Mouse (Mus musculus) cerebellum, adult 2 months (tissue): ENCODE results near the gene Pex14. TPM values are rescaled to one million over a fixed set of nuclear protein-coding genes. Genes with fewer than 3 reads are reported as not detected.

Source experiments
- DNase-seq, 2 experiments: peaks; one replicate each; pipeline ENCODE4 v3.0.0; 2021
- H3K27ac ChIP-seq: fragments of 200-500 bp; 2 replicates; pipeline ENCODE4 v1.5.1; 2012; ENCODE audit warnings: low read length, control low read depth, inconsistent platforms; ENCODE audit not compliant: insufficient read depth
- H3K27me3 ChIP-seq: fragments of 200-500 bp; 2 replicates; pipeline ENCODE4 v1.6.1; 2012; ENCODE audit warnings: inconsistent platforms, mild to moderate bottlenecking, low read length, moderate library complexity; ENCODE audit not compliant: control insufficient read depth, insufficient read depth
- H3K4me1 ChIP-seq: fragments of 200-500 bp; 2 replicates; pipeline ENCODE4 v1.6.1; 2011; ENCODE audit warnings: low read length; ENCODE audit not compliant: control insufficient read depth, insufficient read depth
- H3K4me3 ChIP-seq: fragments of 200-500 bp; replicated peaks from 2 replicates; pipeline ENCODE3; 2011; ENCODE audit warnings: mild to moderate bottlenecking, low read depth, low read length, control low read depth; ENCODE audit not compliant: insufficient read depth
- CTCF ChIP-seq: fragments of 200-500 bp; IDR thresholded peaks from 2 replicates; pipeline ENCODE4 v1.5.1; 2011; ENCODE audit warnings: low read depth, mild to moderate bottlenecking, control low read depth, low read length, moderate library complexity, borderline replicate concordance; ENCODE audit not compliant: insufficient read depth
- POLR2A ChIP-seq: fragments of 200-500 bp; IDR thresholded peaks from 2 replicates; pipeline ENCODE4 v1.6.1; 2011; ENCODE audit warnings: low read length, control low read depth, borderline replicate concordance; ENCODE audit not compliant: insufficient read depth
- WGBS: fragments of 180-500 bp; shearing (Covaris S2); methylation state at CpG from one replicate; pipeline ENCODE4 v1.1.7; 2018; 5-methylcytosine and 5-hydroxymethylcytosine counted together
- polyA plus RNA-seq: library from polyadenylated mRNA; depleted of rRNA; stranded (reverse); fragments of >200 nt; gene quantifications from 2 replicates; pipeline ENCODE4 v1.2.3, GENCODE M21; 2012

Pex14 gene
- polyA plus RNA-seq, 1 experiment: 52.5 TPM

DNA sequence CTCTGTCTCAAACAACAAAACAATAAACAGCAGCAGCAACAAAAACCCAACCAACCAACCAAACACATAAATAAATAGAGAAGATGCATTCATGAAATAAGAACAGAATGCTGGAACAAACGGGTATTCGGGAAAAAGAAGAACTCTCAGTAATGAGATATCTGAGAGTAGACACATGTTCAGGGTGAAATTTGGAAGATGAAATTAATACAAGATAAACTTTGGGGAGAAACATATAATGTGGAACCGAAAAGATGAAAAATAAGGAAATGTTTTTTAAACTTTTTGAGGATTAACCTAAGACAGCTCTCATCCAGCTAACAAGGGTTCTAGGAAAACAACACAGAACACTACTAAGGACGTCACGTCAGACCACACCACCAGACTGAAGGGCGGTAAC, 92.9 kb downstream of the Pex14 start:
- H3K27me3 ChIP-seq: no peaks in the 10 kb centered on the region
- H3K4me1 ChIP-seq: no peaks in the 10 kb centered on the region
- 97% methylated on average over 6 of the region's 6 CpGs for WGBS
- TF ChIP-seq POLR2A (no peak), CTCF (no peak)
- no peak overlapping the region for H3K27ac ChIP-seq
- H3K4me3 ChIP-seq: no peak overlapping the region
- DNase-seq: no peak

- H3K4me3 ChIP-seq: no peak overlapping the region
- no peak for TF ChIP-seq CTCF
- TF ChIP-seq POLR2A: no peak
- DNase-seq: no peak
- 94% methylated on average over 3 of the region's 3 CpGs for WGBS
- no peaks in the 10 kb centered on the region for H3K4me1 ChIP-seq
- H3K27ac ChIP-seq: no peak overlapping the region
- H3K27me3 ChIP-seq: no peaks in the 10 kb centered on the region
Measured at GRCm38 (mm10) chr4:149006107-149006506, 93.6 kb downstream of the Pex14 start.

- WGBS: 96% methylated on average over 11 of the region's 11 CpGs
- Histone ChIP-seq H3K4me3 (no peak overlapping the region), H3K27ac (no peak overlapping the region), H3K4me1 (no peaks in the 10 kb centered on the region), H3K27me3 (no peaks in the 10 kb centered on the region)
- DNase-seq: no peak
- no peak for TF ChIP-seq CTCF
- TF ChIP-seq POLR2A: no peak
Measured at GRCm38 (mm10) chr4:149002441-149003093, 97.1 kb downstream of the Pex14 start.

- Histone ChIP-seq H3K4me1 (no peaks in the 10 kb centered on the region), H3K4me3 (no peak overlapping the region), H3K27ac (no peak overlapping the region), H3K27me3 (no peaks in the 10 kb centered on the region)
- TF ChIP-seq POLR2A (no peak), CTCF (no peak)
- WGBS: 95% methylated on average over 5 of the region's 5 CpGs
- no peak for DNase-seq
Measured at GRCm38 (mm10) chr4:149001515-149001914, 98.2 kb downstream of the Pex14 start.

DNA sequence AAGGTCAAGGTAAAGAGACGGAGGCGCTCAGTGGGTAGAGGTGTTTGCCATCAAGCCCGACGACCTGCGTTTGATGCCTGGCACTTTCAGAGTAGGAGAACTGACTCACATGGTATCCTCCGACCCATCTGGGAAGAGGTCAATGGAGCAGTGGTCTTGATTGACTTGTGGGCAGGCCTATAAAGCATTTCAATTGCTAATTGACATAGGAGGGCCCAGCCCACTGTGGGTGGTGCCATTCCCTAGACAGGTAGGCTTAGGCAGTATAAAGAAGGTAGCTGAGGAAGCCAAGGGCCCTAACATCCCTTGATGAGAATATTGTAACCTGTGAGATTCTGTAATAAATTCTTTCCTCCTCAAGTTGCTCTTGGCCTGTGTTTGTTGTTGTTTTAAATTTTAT, 98.9 kb downstream of the Pex14 start:
- Histone ChIP-seq H3K4me1 (no peaks in the 10 kb centered on the region), H3K27ac (no peak overlapping the region), H3K27me3 (no peaks in the 10 kb centered on the region), H3K4me3 (no peak overlapping the region)
- no peak for DNase-seq
- TF ChIP-seq POLR2A (no peak), CTCF (no peak)
- 93% methylated on average over 6 of the region's 6 CpGs for WGBS

- no peak for TF ChIP-seq POLR2A
- TF ChIP-seq CTCF: no peak
- 63% methylated on average over 5 of the region's 5 CpGs for WGBS
- Histone ChIP-seq H3K27ac (no peak overlapping the region), H3K4me3 (no peak overlapping the region), H3K27me3 (no peaks in the 10 kb centered on the region), H3K4me1 (no peaks in the 10 kb centered on the region)
- no peak for DNase-seq
Measured at GRCm38 (mm10) chr4:148993948-148994347, 105.7 kb downstream of the Pex14 start.

GRCm38 (mm10) chr4:148990038-148990437, 109.6 kb downstream of the Pex14 start:
- Histone ChIP-seq H3K4me3 (no peak overlapping the region), H3K4me1 (no peaks in the 10 kb centered on the region), H3K27ac (no peak overlapping the region), H3K27me3 (no peaks in the 10 kb centered on the region)
- 75% methylated on average over 2 of the region's 2 CpGs for WGBS
- no peak for TF ChIP-seq CTCF
- no peak for TF ChIP-seq POLR2A
- DNase-seq: no peak
